Mouse (Mus musculus): ENCODE data around the gene Hmgcs2. TPM values are rescaled to one million over a fixed set of nuclear protein-coding genes. Genes with fewer than 3 reads are reported as not detected.

Hmgcs2 gene
- polyA plus RNA-seq, 1 experiment from 2014 or later: 1.4 TPM

DNA sequence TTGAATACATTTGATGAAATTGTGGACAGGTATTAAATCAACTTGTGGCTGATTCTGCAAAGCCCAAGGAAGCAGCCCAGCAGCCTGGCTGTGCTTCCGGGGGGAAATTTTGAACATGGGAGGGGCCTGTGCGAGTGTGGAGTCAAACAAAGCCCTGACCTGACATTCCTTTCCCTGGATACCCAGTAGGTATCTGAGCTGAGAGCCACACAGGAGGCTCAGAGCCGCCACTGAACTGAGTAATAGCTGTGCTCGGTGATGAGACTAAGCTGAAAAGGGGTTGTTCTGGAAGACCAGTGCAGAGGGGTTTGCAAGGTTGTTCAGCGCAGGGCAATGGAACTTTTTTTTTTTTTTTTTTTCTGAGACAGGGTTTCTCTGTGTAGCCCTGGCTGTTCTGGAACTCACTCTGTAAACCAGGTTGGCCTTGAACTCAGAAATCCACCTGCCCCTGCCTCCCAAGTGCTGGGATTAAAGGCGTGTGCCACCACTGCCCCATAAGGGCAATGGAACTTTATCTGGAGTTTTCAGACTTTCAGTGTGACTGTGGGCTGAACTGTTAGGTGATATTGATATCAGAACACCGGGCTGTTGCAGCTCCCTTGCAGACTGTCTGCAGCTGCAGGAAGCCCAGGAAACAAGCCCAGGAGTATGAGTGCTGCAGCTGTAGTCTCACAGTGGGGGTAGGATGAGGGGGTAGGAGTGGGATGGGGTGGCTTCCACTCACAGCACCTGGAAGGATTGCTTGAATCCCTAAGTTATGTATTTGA is 33.1 kb upstream of the Hmgcs2 start:
- WGBS: 61% methylated on average over 7 of the region's 7 CpGs
- H3K36me3 ChIP-seq (ENCODE audit: control insufficient read depth, insufficient read depth, low read length): no peaks in the 10 kb centered on the region
- ATAC-seq (ENCODE audit: insufficient number of reproducible peaks, low FRiP score, low TSS enrichment, low read depth) (no peak), DNase-seq (ENCODE audit: low spot score) (no peak)
- H3K4me2 ChIP-seq (ENCODE audit: low read depth, severe bottlenecking): no peak overlapping the region
- H3K27me3 ChIP-seq (ENCODE audit: control insufficient read depth, insufficient read depth, low read length): no peaks in the 10 kb centered on the region
- no peaks in the 10 kb centered on the region for H3K4me1 ChIP-seq (ENCODE audit: control insufficient read depth, insufficient read depth, low read length)
- H3K9me3 ChIP-seq (ENCODE audit: control insufficient read depth, low read length): no peaks in the 10 kb centered on the region; the same call in 1 of the 2 replicates
- H3K4me3 ChIP-seq (ENCODE audit: low read depth, low read length): no peak overlapping the region
- no peak overlapping the region for H3K9ac ChIP-seq (ENCODE audit: low read length)
- no peak overlapping the region for H3K27ac ChIP-seq (replicated peaks; ENCODE audit: low read depth, low read length)

DNA sequence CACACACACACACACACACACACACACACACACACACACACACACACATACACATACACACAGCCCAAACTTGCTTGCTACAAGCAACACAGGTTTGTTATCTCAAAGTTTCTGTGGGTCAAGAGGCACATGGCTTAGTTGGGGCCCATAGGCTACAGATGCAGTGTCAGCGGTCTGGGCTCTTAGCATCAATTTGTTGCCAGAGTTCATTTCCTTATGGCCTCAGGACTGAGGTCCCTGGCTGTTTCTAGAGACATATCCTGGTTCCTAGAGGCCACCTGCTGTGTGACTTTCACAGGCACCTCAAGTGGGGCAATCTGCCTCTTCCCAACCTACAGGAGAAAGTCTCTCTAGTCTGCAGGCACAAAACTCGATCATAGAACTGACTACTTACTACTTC is 30.9 kb upstream of the Hmgcs2 start:
- Histone ChIP-seq H3K4me1 (ENCODE audit: control insufficient read depth, insufficient read depth, low read length) (no peaks in the 10 kb centered on the region), H3K36me3 (ENCODE audit: control insufficient read depth, insufficient read depth, low read length) (no peaks in the 10 kb centered on the region), H3K27me3 (ENCODE audit: control insufficient read depth, insufficient read depth, low read length) (no peaks in the 10 kb centered on the region), H3K9me3 (ENCODE audit: control insufficient read depth, low read length) (no peaks in the 10 kb centered on the region; the same call in 1 of the 2 replicates), H3K4me3 (ENCODE audit: low read depth, low read length) (no peak overlapping the region), H3K4me2 (ENCODE audit: low read depth, severe bottlenecking) (no peak overlapping the region), H3K27ac (replicated peaks; ENCODE audit: low read depth, low read length) (no peak overlapping the region), H3K9ac (ENCODE audit: low read length) (no peak overlapping the region)
- no peak for DNase-seq (ENCODE audit: low spot score)
- 92% methylated on average over 2 of the region's 2 CpGs for WGBS
- ATAC-seq (ENCODE audit: insufficient number of reproducible peaks, low FRiP score, low TSS enrichment, low read depth): no peak

DNA sequence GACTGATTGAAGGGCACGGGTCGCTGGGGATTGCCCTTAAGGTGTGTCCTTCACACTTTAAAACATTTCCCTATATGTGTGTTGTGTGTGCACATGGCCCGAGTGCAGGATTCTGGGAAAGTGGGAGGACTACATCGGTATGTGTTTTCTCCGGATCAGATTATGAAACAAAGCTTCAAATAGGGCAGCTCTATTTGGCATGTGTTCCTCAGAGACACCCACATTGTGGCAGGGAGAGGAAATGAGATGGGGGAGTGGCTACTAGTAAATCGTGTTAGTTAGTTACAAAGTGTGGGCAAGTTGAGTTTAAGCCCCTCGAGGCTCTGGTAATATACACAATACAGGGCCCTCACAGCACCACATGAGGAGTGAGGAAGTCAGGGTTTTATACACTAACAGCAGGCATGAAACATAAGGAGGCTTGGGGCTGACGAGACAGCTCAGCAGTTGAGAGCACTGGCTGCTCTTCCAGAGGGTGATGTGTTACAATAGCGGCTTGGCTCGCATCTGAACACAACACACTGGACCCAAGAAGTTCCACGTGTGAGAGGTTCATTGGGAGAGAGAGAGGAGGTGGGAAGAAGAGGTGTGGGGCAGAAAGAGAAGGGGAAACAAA is 30.3 kb upstream of the Hmgcs2 start:
- ATAC-seq (ENCODE audit: insufficient number of reproducible peaks, low FRiP score, low TSS enrichment, low read depth): no peak
- H3K9me3 ChIP-seq (ENCODE audit: control insufficient read depth, low read length): no peaks in the 10 kb centered on the region; the same call in 1 of the 2 replicates
- 82% methylated on average over 11 of the region's 11 CpGs for WGBS

DNA sequence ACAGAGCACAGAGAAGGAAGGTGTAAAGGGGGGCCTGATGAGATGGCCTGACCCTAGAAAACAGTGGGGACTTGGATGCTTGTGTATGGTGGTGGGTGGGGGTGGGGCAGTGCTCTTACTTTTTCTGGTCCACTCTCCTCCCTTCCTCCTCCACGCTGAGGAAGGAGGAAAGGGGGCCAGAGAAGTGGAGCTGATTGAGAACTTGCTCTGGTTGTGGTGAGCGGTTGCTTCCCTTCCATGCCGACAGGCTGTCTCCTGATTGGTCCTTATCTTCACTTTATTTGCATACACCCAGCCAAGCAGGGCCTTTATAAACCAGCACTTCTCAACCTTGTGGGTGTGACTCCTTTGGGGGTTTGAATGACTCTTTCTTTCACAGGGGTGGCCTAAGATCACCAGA is 26.2 kb upstream of the Hmgcs2 start:
- H3K27me3 ChIP-seq (ENCODE audit: control insufficient read depth, insufficient read depth, low read length): no peaks in the 10 kb centered on the region
- H3K4me2 ChIP-seq (ENCODE audit: low read depth, severe bottlenecking): no peak overlapping the region
- H3K27ac ChIP-seq (replicated peaks; ENCODE audit: low read depth, low read length): no peak overlapping the region
- no peak overlapping the region for H3K4me3 ChIP-seq (ENCODE audit: low read depth, low read length)
- no peak overlapping the region for H3K9ac ChIP-seq (ENCODE audit: low read length)
- 93% methylated on average over 2 of the region's 3 CpGs for WGBS
- no peak for ATAC-seq (ENCODE audit: insufficient number of reproducible peaks, low FRiP score, low TSS enrichment, low read depth)
- no peaks in the 10 kb centered on the region for H3K36me3 ChIP-seq (ENCODE audit: control insufficient read depth, insufficient read depth, low read length)
- H3K9me3 ChIP-seq (ENCODE audit: control insufficient read depth, low read length): no peaks in the 10 kb centered on the region; the same call in 1 of the 2 replicates
- no peak for DNase-seq (ENCODE audit: low spot score)
- H3K4me1 ChIP-seq (ENCODE audit: control insufficient read depth, insufficient read depth, low read length): no peaks in the 10 kb centered on the region

More for the DNA sequence above, 30.3 kb upstream of the Hmgcs2 start:
- Histone ChIP-seq H3K27ac (replicated peaks; ENCODE audit: low read depth, low read length) (no peak overlapping the region), H3K9ac (ENCODE audit: low read length) (no peak overlapping the region), H3K4me2 (ENCODE audit: low read depth, severe bottlenecking) (no peak overlapping the region), H3K36me3 (ENCODE audit: control insufficient read depth, insufficient read depth, low read length) (no peaks in the 10 kb centered on the region), H3K4me3 (ENCODE audit: low read depth, low read length) (no peak overlapping the region), H3K4me1 (ENCODE audit: control insufficient read depth, insufficient read depth, low read length) (no peaks in the 10 kb centered on the region), H3K27me3 (ENCODE audit: control insufficient read depth, insufficient read depth, low read length) (no peaks in the 10 kb centered on the region)
- DNase-seq (ENCODE audit: low spot score): no peak

DNA sequence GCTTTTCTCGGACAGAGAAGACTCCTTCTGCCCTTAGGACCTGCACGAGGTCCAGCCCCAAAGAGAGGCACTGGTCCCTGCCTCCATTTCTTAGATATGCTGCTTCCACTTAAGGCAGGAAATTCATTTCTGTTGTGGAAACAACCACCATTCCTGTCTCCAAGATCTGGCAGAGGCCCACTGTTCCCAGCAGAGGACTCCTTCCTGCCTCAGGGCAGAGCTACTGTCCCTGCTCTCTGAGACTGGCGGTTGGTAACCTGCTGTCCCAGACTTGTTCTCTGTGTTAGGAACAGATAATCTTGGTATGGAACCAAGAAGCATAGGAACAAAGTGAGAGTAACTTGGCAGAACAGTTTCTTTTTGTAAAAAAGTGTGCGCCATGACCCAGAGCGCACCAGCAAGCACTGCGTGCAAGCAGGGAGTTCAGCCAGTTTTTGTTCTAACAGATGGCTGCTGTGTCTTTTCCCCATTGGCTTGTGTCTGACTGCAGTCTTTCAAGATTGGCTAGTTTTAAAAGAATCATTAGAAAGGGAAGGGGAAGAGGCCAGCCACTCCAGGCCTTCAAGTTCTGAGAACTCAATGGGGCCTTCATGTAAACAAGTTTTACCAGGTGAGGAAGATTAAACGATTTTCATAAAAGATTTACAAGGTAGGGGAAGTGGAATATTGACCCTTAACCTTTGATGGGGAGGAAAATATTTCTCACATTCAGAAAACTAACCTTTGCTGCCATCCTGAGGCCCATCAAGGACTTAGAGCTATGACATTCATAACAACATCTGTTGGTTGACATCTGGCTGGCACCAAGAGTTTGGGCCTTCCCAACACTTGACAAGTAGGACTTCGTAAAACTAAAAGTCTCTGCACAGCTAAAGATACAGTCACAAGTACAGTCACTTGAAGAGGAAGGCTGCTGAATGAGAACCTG is 25.3 kb upstream of the Hmgcs2 start:
- Histone ChIP-seq H3K27ac (replicated peaks; ENCODE audit: low read depth, low read length) (no peak overlapping the region), H3K4me2 (ENCODE audit: low read depth, severe bottlenecking) (no peak overlapping the region), H3K36me3 (ENCODE audit: control insufficient read depth, insufficient read depth, low read length) (no peaks in the 10 kb centered on the region), H3K9ac (ENCODE audit: low read length) (no peak overlapping the region), H3K27me3 (ENCODE audit: control insufficient read depth, insufficient read depth, low read length) (no peaks in the 10 kb centered on the region), H3K4me3 (ENCODE audit: low read depth, low read length) (no peak overlapping the region), H3K9me3 (ENCODE audit: control insufficient read depth, low read length) (no peaks in the 10 kb centered on the region; the same call in 1 of the 2 replicates), H3K4me1 (ENCODE audit: control insufficient read depth, insufficient read depth, low read length) (no peaks in the 10 kb centered on the region)
- DNase-seq (ENCODE audit: low spot score): no peak
- WGBS: 87% methylated on average over 8 of the region's 8 CpGs
- no peak for ATAC-seq (ENCODE audit: insufficient number of reproducible peaks, low FRiP score, low TSS enrichment, low read depth)

DNA sequence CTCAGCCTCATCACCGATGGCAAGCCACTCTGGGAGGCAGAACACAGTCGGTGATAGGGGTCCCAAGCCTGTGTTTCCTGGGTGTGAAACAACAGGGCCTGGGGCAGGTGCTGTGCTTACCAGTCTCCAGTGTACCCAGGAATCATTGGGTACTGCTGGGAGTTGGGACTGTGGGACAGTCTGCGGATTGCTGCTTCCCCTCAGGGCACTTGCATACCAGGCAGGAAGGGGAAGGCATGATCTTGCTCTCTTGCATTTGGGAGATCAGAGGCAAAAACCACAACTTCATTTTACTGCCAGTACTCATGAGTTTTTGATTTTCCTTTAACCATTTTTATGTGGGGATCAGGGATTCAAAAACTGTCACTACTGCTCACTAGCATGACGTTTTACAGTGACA is 21.5 kb upstream of the Hmgcs2 start:
- Histone ChIP-seq H3K9me3 (ENCODE audit: control insufficient read depth, low read length) (no peaks in the 10 kb centered on the region), H3K4me2 (ENCODE audit: low read depth, severe bottlenecking) (no peak overlapping the region), H3K9ac (ENCODE audit: low read length) (no peak overlapping the region), H3K4me1 (ENCODE audit: control insufficient read depth, insufficient read depth, low read length) (no peaks in the 10 kb centered on the region), H3K36me3 (ENCODE audit: control insufficient read depth, insufficient read depth, low read length) (no peaks in the 10 kb centered on the region), H3K4me3 (ENCODE audit: low read depth, low read length) (no peak overlapping the region), H3K27me3 (ENCODE audit: control insufficient read depth, insufficient read depth, low read length) (no peaks in the 10 kb centered on the region), H3K27ac (replicated peaks; ENCODE audit: low read depth, low read length) (no peak overlapping the region)
- no peak for DNase-seq (ENCODE audit: low spot score)
- WGBS: 84% methylated on average over 4 of the region's 4 CpGs
- no peak for ATAC-seq (ENCODE audit: insufficient number of reproducible peaks, low FRiP score, low TSS enrichment, low read depth)

DNA sequence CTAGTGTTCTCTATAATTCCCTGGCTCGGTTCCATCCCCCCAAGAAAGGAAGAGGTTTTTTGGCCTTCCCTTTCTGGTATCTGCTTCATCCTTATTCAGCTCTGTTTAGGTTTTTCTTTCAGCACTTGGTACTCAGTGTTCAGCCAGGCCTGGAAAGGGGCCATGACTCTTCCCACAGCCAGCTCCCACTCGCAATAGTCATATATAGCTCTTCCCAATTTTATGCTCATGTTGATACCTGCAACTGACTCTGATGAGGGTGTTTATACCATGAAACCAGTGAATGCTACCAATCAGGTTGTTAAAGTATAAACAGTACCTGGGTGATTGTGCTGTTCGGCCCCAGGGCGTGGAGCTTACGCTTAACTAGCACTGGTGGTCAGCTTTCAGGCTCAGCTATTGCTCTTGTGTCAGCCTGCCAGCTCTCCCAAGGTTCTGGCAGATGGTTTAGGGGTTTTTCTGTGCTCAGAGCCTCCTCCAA is 20.9 kb upstream of the Hmgcs2 start:
- Histone ChIP-seq H3K4me3 (ENCODE audit: low read depth, low read length) (no peak overlapping the region), H3K27ac (replicated peaks; ENCODE audit: low read depth, low read length) (no peak overlapping the region), H3K27me3 (ENCODE audit: control insufficient read depth, insufficient read depth, low read length) (no peaks in the 10 kb centered on the region), H3K36me3 (ENCODE audit: control insufficient read depth, insufficient read depth, low read length) (no peaks in the 10 kb centered on the region), H3K4me2 (ENCODE audit: low read depth, severe bottlenecking) (no peak overlapping the region), H3K9ac (ENCODE audit: low read length) (no peak overlapping the region), H3K4me1 (ENCODE audit: control insufficient read depth, insufficient read depth, low read length) (no peaks in the 10 kb centered on the region), H3K9me3 (ENCODE audit: control insufficient read depth, low read length) (no peaks in the 10 kb centered on the region)
- DNase-seq (ENCODE audit: low spot score): no peak
- ATAC-seq (ENCODE audit: insufficient number of reproducible peaks, low FRiP score, low TSS enrichment, low read depth): no peak
- WGBS: 79% methylated on average over 5 of the region's 5 CpGs

DNA sequence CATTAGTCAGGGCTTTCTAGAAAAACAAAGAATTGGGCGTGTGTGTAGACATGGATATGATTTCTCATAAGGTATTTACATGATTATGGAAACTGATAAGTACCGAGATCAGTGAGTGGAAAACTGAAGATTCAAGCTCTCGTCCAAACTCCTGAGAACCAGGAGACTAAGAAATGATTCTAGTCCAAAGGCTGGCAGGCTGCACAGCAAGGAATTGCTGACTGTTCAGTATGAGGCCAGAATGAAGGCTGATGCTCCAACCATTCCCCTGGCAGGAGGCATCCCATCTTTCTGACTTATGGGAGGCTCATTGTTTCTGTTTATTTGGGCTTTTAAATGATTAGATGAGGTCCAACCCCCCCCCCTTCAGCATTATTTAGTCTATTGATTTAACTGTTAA is 19.7 kb upstream of the Hmgcs2 start:
- 91% methylated on average over 3 of the region's 3 CpGs for WGBS
- H3K4me2 ChIP-seq (ENCODE audit: low read depth, severe bottlenecking): no peak overlapping the region
- no peaks in the 10 kb centered on the region for H3K4me1 ChIP-seq (ENCODE audit: control insufficient read depth, insufficient read depth, low read length)
- no peaks in the 10 kb centered on the region for H3K36me3 ChIP-seq (ENCODE audit: control insufficient read depth, insufficient read depth, low read length)
- ATAC-seq (ENCODE audit: insufficient number of reproducible peaks, low FRiP score, low TSS enrichment, low read depth): no peak
- H3K9me3 ChIP-seq (ENCODE audit: control insufficient read depth, low read length): no peaks in the 10 kb centered on the region
- no peak overlapping the region for H3K9ac ChIP-seq (ENCODE audit: low read length)
- DNase-seq (ENCODE audit: low spot score): no peak
- no peak overlapping the region for H3K27ac ChIP-seq (replicated peaks; ENCODE audit: low read depth, low read length)
- H3K27me3 ChIP-seq (ENCODE audit: control insufficient read depth, insufficient read depth, low read length): no peaks in the 10 kb centered on the region
- H3K4me3 ChIP-seq (ENCODE audit: low read depth, low read length): no peak overlapping the region
